Mouse (Mus musculus) gastrocnemius, postnatal 10 days (tissue): Measurements from ENCODE around the gene Cxcl16. TPM values are rescaled to one million over a fixed set of nuclear protein-coding genes. Genes with fewer than 3 reads are reported as not detected.
"Not testable (repeated sequence)": the region's sequence is repeated elsewhere in the genome, so short reads cannot be mapped to it uniquely, and the experiment has no call there.

ENCODE experiments used
- DNase-seq: peaks from one replicate; pipeline ENCODE4 v3.0.0; 2021; ENCODE audit warnings: mixed read lengths
- long read RNA-seq, 2 experiments: library from polyadenylated mRNA; stranded (forward); transcript quantifications; one replicate each; pipeline ENCODE4 v2.0.0; 2021
- total RNA-seq, 2 experiments: library from RNA; stranded (reverse); gene quantifications; 2 replicates each; pipeline ENCODE4 v1.2.3; 2021

The Cxcl16 gene
- 1 to 10 TPM; 3.4 to 5.1 TPM for total RNA-seq
- long read RNA-seq, experiment 1, partial matches to known transcripts = 1 of 6 reads
- long read RNA-seq, experiment 1, other reads (novel, unspliced or antisense) = 0 of 6 reads
- long read RNA-seq, experiment 2, transcript Cxcl16-201 (5 exons, 2,699 nt) = major isoform, 8 of 11 reads
- long read RNA-seq, experiment 2, partial matches to known transcripts = 2 of 11 reads
- long read RNA-seq, experiment 2, other reads (novel, unspliced or antisense) = 1 of 11 reads

GRCm38 (mm10) chr11:70459601-70460101 lies at the start of gene Cxcl16:
Cxcl16 (minus strand) TSS chr11:70459984.
- peak; percentile 55 for DNase-seq

DNA sequence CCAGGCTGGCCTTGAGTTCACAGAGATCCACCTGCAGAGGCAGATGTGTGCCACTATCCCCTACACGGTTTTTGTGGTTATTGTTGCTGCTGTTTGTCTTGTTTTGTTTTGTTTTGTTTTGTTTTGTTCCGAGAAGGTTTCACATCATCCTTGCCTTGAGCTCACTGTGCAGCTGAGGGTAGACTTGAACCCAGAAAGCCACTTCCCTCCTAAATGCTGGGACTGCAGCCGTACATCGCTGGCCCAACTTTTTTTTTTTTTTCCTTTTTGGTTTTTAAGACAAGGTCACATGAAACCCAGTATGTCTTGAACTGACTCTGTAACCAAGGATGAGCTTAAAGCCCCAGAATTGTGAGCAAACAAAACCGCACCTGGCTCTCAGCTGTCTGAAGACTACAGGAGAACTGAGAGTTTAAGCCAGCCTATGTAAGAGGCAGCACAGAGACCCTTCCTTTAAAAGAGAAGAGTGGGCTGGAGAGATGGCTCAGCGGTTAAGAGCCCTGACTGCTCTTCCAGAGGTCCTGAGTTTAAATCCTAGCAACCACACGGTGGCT lies 47.3 kb upstream of the Cxcl16 start:
- DNase-seq = no peak

DNA sequence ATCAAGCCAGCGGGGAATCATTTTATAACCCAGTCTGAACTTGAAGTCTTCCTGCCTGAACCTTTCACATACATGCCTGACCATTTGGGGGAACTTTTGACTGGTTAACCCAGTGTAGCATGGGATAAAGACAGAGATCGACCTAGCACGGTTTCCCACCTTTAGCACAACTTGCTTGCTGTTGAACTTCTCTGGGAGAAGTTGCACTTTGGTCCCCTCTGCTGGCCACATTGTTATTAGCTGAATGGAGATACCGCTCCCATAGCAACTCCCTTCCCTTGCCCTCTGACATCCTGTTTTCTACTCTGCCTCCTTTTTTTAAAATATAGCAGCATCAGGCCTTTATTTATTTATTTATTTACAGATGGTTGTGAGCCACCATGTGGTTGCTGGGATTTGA lies 46.6 kb upstream of the Cxcl16 start:
- peak; percentile 75 for DNase-seq

GRCm38 (mm10) chr11:70504970-70505369 lies 45.2 kb upstream of the Cxcl16 start, which contains the start of gene Tm4sf5:
Tm4sf5 (plus strand) TSS chr11:70505244.
- no peak for DNase-seq

- DNase-seq = no peak
These were observed 42.2 kb upstream of the Cxcl16 start for GRCm38 (mm10) chr11:70502018-70502417.

DNA sequence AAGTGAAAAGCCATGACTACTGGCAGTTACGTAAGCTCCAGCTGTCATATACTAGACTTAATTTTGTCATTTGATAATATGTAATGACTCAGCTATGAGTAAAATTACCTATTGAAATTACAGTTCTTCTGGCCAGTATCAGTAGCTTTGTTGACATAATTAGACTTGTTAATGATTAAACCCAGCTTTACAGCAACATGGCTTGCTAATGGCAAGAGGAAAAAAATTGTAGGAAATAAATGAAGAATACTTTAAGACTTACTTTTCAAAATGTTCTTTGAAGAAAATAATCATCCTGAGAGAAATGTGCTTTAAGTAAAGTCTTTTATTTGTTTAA lies 40.7 kb upstream of the Cxcl16 start:
- DNase-seq = no peak

DNA sequence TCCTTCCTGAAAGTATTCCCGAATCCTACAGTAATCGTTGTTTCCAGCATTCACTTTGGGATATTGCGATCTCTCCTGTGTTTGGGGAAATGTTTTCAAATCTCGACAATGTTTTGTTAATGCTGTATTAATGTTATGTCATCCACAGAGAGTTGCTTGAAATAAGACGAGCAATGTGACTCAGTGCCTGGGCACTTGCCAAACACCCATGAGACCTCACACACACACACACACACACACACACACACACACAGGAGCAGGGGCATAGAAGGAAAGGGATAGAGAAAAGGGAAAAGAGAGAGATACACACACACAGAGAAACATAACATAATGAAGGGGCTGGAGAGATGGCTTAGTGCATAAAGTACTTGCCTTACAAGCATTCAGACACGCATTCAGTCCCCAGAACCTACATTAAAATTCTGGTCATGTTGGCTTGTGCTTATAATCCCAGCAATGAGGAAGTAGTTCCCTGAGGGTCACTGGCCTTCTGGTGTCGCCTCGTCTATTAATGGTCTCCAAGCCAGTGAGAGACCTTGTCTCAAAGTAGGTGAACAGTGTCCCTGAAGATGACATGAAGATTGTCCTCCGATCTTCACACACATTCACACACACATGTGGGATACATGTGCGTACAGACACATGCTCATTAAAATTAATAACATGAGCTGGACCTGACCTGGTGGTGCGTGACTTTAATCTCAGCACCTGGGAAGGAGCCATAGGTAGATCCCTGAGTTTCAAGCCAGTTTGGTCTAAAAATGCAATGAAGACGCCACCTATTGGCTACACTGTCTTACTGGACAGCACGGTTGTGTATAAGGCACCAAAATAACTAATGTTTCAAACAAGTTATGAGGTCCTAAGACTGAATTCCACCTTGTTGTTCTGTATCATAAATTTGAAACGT lies 40.0 kb upstream of the Cxcl16 start:
- DNase-seq = peak; percentile 18

DNA sequence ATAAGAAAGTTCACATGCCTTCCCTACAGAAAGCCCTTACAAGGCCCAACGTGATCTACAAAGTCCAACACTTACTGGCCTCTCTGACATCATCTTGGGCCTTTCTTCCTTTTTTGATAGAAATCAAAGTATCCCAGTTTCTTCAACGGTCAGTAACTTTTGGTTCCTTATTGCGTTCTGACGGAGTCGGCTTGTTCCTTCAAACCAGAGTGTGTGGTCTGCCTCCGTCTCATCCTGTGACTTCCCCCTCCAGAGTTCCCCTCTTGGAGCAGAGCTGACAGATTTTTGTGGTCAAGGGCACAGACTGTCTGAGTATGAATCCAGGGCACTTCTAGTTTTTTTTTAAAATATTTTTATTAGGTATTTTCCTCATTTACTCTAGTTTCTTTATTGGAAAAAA lies 29.9 kb upstream of the Cxcl16 start:
- DNase-seq = no peak

GRCm38 (mm10) chr11:70489138-70489537 lies 29.4 kb upstream of the Cxcl16 start:
- DNase-seq = no peak

DNA sequence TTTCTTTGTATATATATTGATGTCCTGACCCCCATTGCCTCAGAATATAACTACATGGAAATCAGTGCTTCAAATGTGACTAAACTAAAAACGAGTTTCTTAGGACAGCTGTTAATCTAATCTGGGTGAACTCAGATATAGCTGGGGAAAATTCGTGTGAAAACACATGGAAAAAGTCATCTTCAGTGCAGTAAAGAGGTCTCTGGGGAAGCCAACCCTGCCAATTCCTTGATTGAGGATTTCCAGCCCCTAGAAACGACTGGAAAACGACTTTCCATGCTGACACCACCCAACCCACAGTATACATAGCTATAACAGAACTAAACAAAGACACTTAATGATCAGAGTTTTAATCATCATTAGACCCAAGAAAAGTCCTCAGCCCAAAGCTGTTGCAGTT lies 28.0 kb upstream of the Cxcl16 start:
- peak; percentile 31 for DNase-seq

DNA sequence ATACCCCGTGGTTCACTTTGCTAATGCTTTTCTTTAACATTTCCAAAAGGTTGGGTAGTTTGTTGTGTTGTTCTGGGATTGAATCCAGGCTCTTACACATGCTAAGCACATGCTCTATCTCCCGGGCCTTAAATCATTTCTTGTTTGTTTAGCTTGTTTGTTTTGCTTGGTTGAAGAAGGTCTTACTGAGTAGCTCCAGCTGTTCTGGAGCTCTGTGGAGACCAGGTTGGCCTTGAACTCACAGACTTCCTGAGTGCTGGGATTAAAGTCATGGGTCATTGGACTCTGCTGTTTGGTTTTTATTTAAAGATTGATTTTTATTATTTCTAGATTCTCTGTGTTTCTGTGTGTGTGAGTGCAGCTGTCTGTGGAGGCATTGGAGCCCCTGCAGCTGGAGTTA lies 25.7 kb upstream of the Cxcl16 start:
- no peak for DNase-seq

DNA sequence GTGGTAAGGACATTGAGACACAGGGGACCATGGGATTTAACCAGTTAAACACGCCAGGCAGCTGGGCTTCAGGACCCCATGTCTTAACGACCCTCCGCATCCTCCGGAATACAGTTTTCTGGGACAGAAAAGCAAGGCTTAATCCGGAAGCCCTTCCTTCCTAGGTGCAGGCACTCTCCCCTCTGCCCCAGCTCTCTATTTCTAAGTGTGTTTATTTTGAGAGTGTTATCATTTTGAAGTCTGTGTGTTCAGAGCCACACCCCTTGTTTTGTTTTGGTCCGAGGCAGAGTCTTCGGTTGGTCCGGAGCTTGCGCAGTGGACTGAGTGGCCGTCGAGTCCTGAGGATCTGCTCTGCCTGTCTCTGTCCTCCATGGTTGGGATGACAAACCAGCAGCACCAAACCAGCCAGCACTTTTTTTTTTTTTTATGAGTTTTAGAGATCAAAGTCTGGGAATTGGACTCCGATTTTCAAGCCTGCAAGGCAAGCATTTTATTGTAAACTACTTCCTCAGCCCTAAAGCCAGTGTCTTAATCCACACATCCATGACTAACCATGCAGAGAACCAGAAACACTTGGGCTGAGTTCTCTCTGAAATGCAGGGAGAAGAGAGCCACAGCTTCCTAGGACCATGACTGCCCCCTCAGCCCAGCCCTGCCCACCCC lies 15.2 kb upstream of the Cxcl16 start:
- no peak for DNase-seq

DNA sequence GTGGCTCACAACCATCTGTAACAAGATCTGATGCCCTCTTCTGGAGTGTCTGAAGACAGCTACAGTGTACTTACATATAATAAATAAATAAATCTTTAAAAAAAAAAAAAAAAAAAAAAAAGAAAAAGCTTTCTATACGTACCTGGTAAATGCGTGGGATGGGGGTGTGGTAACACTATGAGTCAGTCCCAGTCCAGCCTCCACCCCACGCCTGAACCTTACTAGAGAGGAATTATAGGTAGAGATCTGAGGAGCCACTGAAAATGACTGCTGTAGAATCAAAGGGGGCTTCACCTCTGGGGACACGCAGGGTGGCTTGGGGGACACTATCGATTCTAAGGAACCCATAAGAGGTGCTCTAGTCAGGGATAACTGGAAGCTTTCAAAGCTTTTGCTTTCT lies 13.5 kb upstream of the Cxcl16 start:
- DNase-seq = not testable (repeated sequence)

DNA sequence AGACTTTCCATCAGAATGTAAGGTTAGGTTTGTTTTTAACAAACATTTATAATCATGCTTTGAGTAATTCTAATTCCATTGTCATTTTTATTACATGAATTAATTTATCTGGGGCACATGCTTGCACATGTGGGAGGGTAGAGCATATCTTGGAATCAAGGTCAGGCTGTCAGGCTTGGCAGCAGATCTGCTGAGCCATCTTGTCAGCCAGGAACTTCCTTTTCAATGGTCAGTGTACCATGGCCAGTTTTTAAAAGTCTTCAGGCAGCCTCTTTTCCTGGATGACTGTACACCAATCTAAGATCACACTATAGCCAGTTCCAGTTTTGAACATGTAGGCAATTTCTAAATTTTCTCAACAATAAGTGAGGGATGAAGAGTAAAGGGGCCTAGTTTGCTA lies 12.9 kb upstream of the Cxcl16 start:
- DNase-seq = no peak

DNA sequence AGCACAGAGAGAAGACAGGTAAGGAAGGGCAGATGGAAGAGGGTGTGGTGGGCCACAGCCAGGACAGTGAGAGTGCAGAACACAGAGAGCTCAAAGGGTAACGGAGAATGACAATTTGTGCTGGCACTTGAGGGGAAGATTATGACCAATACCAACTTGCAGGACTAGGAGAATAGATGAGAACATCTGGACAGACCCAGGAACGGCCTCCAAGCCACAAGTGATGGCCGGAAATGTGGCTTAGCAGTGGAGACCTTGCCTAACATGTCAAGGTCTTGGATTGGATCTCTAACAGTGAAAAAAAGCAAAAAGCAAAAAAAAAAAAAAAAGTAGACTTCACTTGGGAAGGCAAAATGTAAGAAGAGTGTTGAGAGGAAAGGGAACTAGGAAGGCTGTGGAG lies 10.0 kb upstream of the Cxcl16 start:
- DNase-seq = no peak

- DNase-seq = no peak
These were observed 8.3 kb upstream of the Cxcl16 start for GRCm38 (mm10) chr11:70467902-70468619.

DNA sequence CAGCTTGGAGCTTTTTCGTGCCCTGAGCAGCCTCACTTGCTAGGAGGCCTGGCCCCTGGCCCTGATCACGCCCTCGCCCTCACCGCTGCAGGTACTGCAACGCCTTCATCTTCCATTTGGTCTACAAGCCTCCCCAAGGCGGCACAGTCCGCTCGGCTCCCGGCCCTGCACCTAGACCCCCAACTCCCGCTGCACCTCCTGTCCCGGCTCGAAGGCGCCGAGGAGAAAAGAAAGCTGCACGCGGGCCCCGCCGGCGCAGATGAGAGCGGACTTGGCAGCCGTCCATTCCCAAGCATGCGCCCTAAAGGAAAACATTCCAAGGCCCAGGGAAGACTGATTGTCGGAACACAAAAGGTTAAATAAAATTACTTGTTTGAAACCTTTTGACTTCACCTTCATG lies 6.0 kb upstream of the Cxcl16 start:
- peak; percentile 42 for DNase-seq

DNA sequence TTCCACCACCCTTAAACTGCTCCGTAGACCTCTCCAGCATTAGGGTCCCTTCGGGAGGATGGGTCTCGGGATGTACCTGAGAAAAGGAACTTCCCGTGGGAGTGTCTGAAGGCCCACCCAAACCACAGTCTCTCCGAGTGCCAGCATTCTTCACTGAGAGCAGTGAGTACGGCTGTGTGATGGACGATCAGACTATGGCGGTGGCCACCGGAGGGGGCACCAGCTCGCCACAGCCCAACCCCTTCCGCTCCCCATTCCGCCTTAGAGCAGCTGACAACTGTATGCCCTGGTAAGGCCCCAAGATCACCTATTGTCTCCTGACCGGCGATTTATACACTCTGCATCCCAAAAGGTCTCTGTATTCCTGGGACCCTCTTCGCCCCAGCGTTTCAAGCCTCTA lies 5.4 kb upstream of the Cxcl16 start:
- no peak for DNase-seq

- no peak for DNase-seq
These were observed 4.2 kb upstream of the Cxcl16 start for GRCm38 (mm10) chr11:70463970-70464369.

DNA sequence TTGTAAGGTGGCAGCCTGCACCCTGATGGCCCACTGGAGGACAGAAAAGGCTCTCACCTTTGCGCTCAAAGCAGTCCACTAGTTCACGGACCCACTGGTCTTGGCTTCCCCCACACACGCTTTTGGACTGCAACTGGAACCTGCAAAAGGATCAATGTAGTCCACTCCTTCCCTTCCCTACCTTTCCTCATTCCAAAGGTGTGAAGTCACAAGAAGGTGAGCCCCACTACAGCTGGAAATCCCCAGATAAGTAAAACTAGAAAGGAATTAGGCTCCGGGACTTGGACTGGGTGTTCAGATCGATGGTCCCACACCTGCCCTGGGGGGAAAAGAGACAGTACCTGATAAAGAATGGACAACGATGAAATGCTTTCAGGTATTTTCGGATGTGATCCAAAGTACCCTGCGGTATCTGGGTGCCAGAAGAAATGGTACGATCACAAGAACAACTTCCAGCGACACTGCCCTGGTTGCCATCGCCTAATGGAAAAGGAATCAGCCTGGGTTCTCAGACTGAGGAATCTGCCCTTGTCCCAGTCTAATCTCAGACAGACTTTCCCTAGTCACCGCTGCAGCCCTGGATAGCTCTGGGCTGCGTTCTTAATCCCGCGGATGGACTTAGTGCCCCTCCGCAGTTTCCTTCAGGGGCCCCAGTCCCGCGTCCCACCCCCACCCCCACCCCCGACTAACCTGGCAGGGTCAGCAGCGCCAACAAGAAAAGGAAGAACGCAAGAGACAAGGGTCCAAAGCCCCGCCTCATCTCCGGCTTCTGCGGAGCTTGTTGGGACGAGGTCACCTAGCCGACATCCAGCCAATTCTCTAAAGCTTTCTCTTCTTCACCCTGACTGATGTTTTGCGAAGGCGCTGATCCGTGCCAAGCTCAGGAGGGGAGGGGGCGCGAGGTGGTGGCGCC lies 840 bp downstream of the Cxcl16 start, which contains the start of gene Zmynd15:
Zmynd15 (plus strand) TSS at position 746 of the 913 bp plus-strand sequence.
- DNase-seq = no peak
